Mouse (Mus musculus) kidney, adult 10 weeks (tissue): ENCODE results near the gene Rps6ka5. TPM values are rescaled to one million over a fixed set of nuclear protein-coding genes. Genes with fewer than 3 reads are reported as not detected.

Experiments used
- polyA plus RNA-seq: library from polyadenylated mRNA; stranded (reverse); fragments of 350-450 nt; fragmentation: Illumina TruSeq; extraction: RNeasy Lipid Tissue Mini Kit (QIAGEN cat#74804); gene quantifications from one replicate; pipeline ENCODE4 v1.2.3, GENCODE M21; 2014; ENCODE audit warnings: low read depth, low replicate concordance

Gene Rps6ka5
- 4.9 TPM for polyA plus RNA-seq

GRCm38 (mm10) chr12:100726651-100727050 lies at the start of gene Rps6ka5:
TSS of gene Rps6ka5 (minus strand) at chr12:100726983.

GRCm38 (mm10) chr12:100520794-100521186 lies 206.0 kb downstream of the Rps6ka5 start, which contains the start of gene Ttc7b:
TSS of gene Ttc7b (minus strand) at chr12:100520826.

Other genes with a start within 250 kb of the Rps6ka5 start
- 17.9 TPM for gene Ttc7b, start 206.2 kb downstream of the Rps6ka5 start, polyA plus RNA-seq
- gene Dglucy, start 52.1 kb upstream of the Rps6ka5 start, polyA plus RNA-seq = 41.2 TPM
- 0.16 TPM for gene Gpr68, start 181.2 kb upstream of the Rps6ka5 start, polyA plus RNA-seq